Mouse (Mus musculus) monocyte, adult 5-6 weeks (primary cell): ENCODE results near the gene Nfkbie. TPM values are rescaled to one million over a fixed set of nuclear protein-coding genes. Genes with fewer than 3 reads are reported as not detected.

ENCODE experiments used
- ATAC-seq: fragments of 153-309, 156-312 bp; replicated peaks from 2 replicates; pipeline ENCODE4 v1.8.0; 2017; ENCODE audit warnings: mild to moderate bottlenecking; ENCODE audit not compliant: low TSS enrichment, insufficient number of reproducible peaks, severe bottlenecking, poor library complexity, low FRiP score
- total RNA-seq: library from RNA; stranded (forward); fragments of 200-1000, 200-491, 200-594 nt; gene quantifications from 3 replicates; pipeline ENCODE4 v1.2.3, GENCODE M21; 2017

Nfkbie gene
- total RNA-seq, 1 experiment from 2014 or later, result 60.0 TPM

- ATAC-seq, result no peak; the same call in 1 of the 2 replicates
Measured at GRCm38 (mm10) chr17:45608396-45608795, 52.9 kb downstream of the Nfkbie start.

- ATAC-seq, result no peak
Measured at GRCm38 (mm10) chr17:45610144-45610866, 54.8 kb downstream of the Nfkbie start.

- ATAC-seq, result no peak
Measured at GRCm38 (mm10) chr17:45612008-45612407, 56.5 kb downstream of the Nfkbie start.

Other genes with a start within 250 kb of the Nfkbie start
- gene Cdc5l, start 122.0 kb upstream of the Nfkbie start, total RNA-seq, result 104 to 149 TPM (median 135 TPM) in 3 replicates
- gene Spats1, start 80.3 kb upstream of the Nfkbie start, total RNA-seq, result not detected in 3 replicates
- 3.1 to 5.3 TPM (median 4.3 TPM) in 3 replicates for gene Aars2, start 48.9 kb upstream of the Nfkbie start, total RNA-seq
- not detected in 3 replicates for gene Tcte1, start 32.3 kb upstream of the Nfkbie start, total RNA-seq
- 0.10 to 0.32 TPM in 2 of 3 replicates, not detected in the other for gene Tmem151b, start 6.0 kb upstream of the Nfkbie start, total RNA-seq
- gene Slc35b2, start 8.2 kb downstream of the Nfkbie start, total RNA-seq, result 26.7 to 47.1 TPM (median 39.0 TPM) in 3 replicates
- 826 to 1,618 TPM (median 1,101 TPM) in 3 replicates for gene Hsp90ab1, start 17.6 kb downstream of the Nfkbie start, total RNA-seq
- 34.4 to 64.6 TPM (median 37.8 TPM) in 3 replicates for gene Slc29a1, start 43.9 kb downstream of the Nfkbie start, total RNA-seq
- not detected in 3 replicates for gene Mymx, start 46.4 kb downstream of the Nfkbie start, total RNA-seq
- 0.68 TPM in 1 of 3 replicates, not detected in the others for gene Capn11, start 103.6 kb downstream of the Nfkbie start, total RNA-seq
- gene Mrpl14, start 130.6 kb downstream of the Nfkbie start, total RNA-seq, result 7.8 to 26.8 TPM (median 18.1 TPM) in 3 replicates
- gene Tmem63b, start 131.2 kb downstream of the Nfkbie start, total RNA-seq, result 17.1 to 29.0 TPM (median 19.7 TPM) in 3 replicates
- not detected in 3 replicates for gene 1600014C23Rik, start 178.1 kb downstream of the Nfkbie start, total RNA-seq